Mouse (Mus musculus): ENCODE measurements around the gene Noc2l. TPM values are rescaled to one million over a fixed set of nuclear protein-coding genes. Genes with fewer than 3 reads are reported as not detected.

Gene Noc2l
- total and polyA plus RNA-seq, 3 experiments, result 122 to 234 (median 164) TPM

DNA sequence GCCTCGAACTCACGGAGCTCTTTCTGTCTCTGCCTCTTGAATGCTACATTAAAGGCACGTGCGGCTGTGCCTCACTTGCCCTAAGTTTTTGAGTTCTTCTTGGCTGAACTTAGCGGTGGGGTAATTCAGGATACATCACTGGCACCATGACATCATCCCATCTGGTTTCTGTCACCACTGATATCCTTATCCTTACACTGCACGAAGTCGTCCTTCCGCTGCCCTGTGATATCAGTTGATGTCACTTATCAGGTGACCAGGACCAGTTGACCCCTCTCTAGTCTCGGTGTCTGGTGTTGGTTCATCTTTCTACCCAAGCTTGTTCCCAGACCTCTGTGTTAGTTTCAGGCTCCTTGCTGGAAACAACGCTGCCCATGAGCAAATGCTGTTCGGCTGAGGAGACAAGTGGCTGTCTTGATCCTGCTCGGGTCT lies 33.3 kb upstream of the Noc2l start:
- Histone ChIP-seq H3K9ac (ENCODE audit: control insufficient read depth, low read depth, low read length, poor library complexity, severe bottlenecking) (peak overlapping the region; percentile 49), H3K27ac (ENCODE audit: control insufficient read depth, low read depth, low read length) (peak overlapping the region; percentile 93), H3K27me3 (ENCODE audit: control insufficient read depth in 1 of 2, insufficient read depth in 2 of 2, low read length in 2 of 2) (no peaks in the 10 kb centered on the region)

DNA sequence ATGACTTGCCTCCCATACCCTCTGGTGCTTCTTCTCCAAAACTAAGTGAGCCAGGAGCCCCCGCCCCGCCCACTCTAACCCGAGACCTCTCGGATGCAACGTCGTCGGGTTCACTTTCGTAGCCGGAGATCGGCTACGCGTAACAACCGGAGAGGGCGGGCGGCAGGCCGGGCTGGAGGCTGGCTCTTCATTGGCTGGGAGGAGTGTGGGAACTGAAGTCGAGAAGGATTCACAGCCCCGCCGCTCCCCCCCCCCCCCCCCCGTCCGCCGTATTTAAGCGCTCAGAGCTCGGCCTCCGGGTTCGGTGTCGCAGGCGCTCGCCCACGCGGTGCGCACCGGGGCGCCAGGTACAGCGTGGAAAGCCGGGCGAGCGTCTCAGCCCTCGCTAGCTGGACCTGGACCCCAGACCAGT lies 32.8 kb upstream of the Noc2l start, which contains the start of gene AW011738:
Gene AW011738 (plus strand): TSS at position 304 of the 412 bp plus-strand sequence.
- peak; percentile 78 for TF ChIP-seq NELFE (IDR thresholded peaks at IDR 0.05; ENCODE audit: low read depth, low read length)
- no peak for TF ChIP-seq USF2 (IDR thresholded peaks at IDR 0.05; ENCODE audit: borderline replicate concordance in 1 of 2, insufficient read depth in 1 of 2, low read depth in 1 of 2, low read length in 2 of 2)
- peak; percentile 47; the same call in 1 of the 2 replicates for TF ChIP-seq ETS1 (IDR thresholded peaks at IDR 0.05; ENCODE audit: low read depth, low read length)
- TF ChIP-seq POLR2A (IDR thresholded peaks at IDR 0.05; ENCODE audit: control insufficient read depth in 1 of 2, insufficient read depth in 1 of 2, low read depth in 1 of 2, low read length in 2 of 2, poor library complexity in 1 of 2), result peak; percentile 77 to 83
- peak; percentile 90 for TF ChIP-seq ZMIZ1 (IDR thresholded peaks at IDR 0.05; ENCODE audit: low read depth, low read length)
- peak; percentile 60; the same call in 1 of the 2 replicates for TF ChIP-seq POLR2AphosphoS2 (IDR thresholded peaks at IDR 0.05; ENCODE audit: low read length)
- TF ChIP-seq HCFC1 (IDR thresholded peaks at IDR 0.05; ENCODE audit: low read depth, low read length), result 0 out of 2 replicates have a peak, but pooled peaks have one; percentile 47
- TF ChIP-seq MAZ (IDR thresholded peaks at IDR 0.05; ENCODE audit: low read depth, low read length), result peak; percentile 33; the same call in 1 of the 2 replicates
- TF ChIP-seq ZC3H11A (IDR thresholded peaks at IDR 0.05; ENCODE audit: low read depth, low read length), result no peak
- no peak for TF ChIP-seq ZKSCAN1 (IDR thresholded peaks at IDR 0.05; ENCODE audit: low read depth, low read length)
- H3K27me3 ChIP-seq (ENCODE audit: control insufficient read depth in 1 of 2, insufficient read depth in 2 of 2, low read length in 2 of 2), result no peaks in the 10 kb centered on the region
- DNase-seq (ENCODE audit: low read depth, low spot score), result peak; percentile 97
- peaks cover 15% of the 10 kb centered on the region for H3K79me2 ChIP-seq (ENCODE audit: control insufficient read depth, insufficient read depth, low read length, poor library complexity)
- no peaks in the 10 kb centered on the region for H3K9me3 ChIP-seq (replicated peaks; ENCODE audit: insufficient read depth, low read length)
- H3K4me3 ChIP-seq (ENCODE audit: control insufficient read depth in 1 of 2, insufficient read depth in 1 of 2, low read depth in 2 of 2, low read length in 2 of 2), result peak within 1 kb of the TSS; percentile 71 to 94
- peaks cover 0 to 9% of the 10 kb centered on the region in 2 experiments; a peak in 2 of 4 replicates for H3K36me3 ChIP-seq (ENCODE audit: control insufficient read depth in 1 of 2, insufficient read depth in 2 of 2, low read length in 2 of 2)
- H3K4me1 ChIP-seq (ENCODE audit: control insufficient read depth in 1 of 2, insufficient read depth in 2 of 2, low read length in 2 of 2), result peaks cover 6 to 24% of the 10 kb centered on the region in 2 experiments; a peak in 3 of 4 replicates
- peak within 1 kb of the TSS; percentile 88 for H3K9ac ChIP-seq (ENCODE audit: control insufficient read depth, low read depth, low read length, poor library complexity, severe bottlenecking)
- H3K27ac ChIP-seq (ENCODE audit: control insufficient read depth, low read depth, low read length), result peak within 1 kb of the TSS; percentile 93

More for the DNA sequence above, 33.3 kb upstream of the Noc2l start:
- TF ChIP-seq MYB (IDR thresholded peaks at IDR 0.05; ENCODE audit: low read depth, low read length), result no peak
- peak; percentile 88 for TF ChIP-seq TBP (IDR thresholded peaks at IDR 0.05; ENCODE audit: low read depth, low read length)
- peak; percentile 90 for TF ChIP-seq MYC (IDR thresholded peaks at IDR 0.05; ENCODE audit: low read depth, low read length)
- 0 out of 2 replicates have a peak, but pooled peaks have one; percentile 33 for TF ChIP-seq HCFC1 (IDR thresholded peaks at IDR 0.05; ENCODE audit: low read depth, low read length)
- TF ChIP-seq RAD21 (IDR thresholded peaks at IDR 0.05; ENCODE audit: low read depth, low read length), result no peak
- TF ChIP-seq GABPA (IDR thresholded peaks at IDR 0.05; ENCODE audit: low read depth, low read length), result no peak
- TF ChIP-seq GATA1 (IDR thresholded peaks at IDR 0.05; ENCODE audit: low read depth, low read length), result peak; percentile 98
- peak; percentile 71; the same call in 1 of the 2 replicates for TF ChIP-seq JUND (IDR thresholded peaks at IDR 0.05; ENCODE audit: low read depth, low read length)
- TF ChIP-seq ETS1 (IDR thresholded peaks at IDR 0.05; ENCODE audit: low read depth, low read length), result peak; percentile 100
- peak; percentile 89 for TF ChIP-seq MXI1 (IDR thresholded peaks at IDR 0.05; ENCODE audit: low read depth, low read length)
- TF ChIP-seq ZC3H11A (IDR thresholded peaks at IDR 0.05; ENCODE audit: low read depth, low read length), result no peak
- TF ChIP-seq NRF1 (IDR thresholded peaks at IDR 0.05; ENCODE audit: insufficient read depth, low read depth, low read length, poor library complexity, severe bottlenecking), result 0 out of 2 replicates have a peak, but pooled peaks have one; percentile 10
- no peak for TF ChIP-seq CHD2 (IDR thresholded peaks at IDR 0.05; ENCODE audit: low read length)
- peak; percentile 99 for TF ChIP-seq BHLHE40 (IDR thresholded peaks at IDR 0.05; ENCODE audit: borderline replicate concordance, low read depth, low read length)
- no peak; the same call in none of the 2 replicates for TF ChIP-seq NELFE (IDR thresholded peaks at IDR 0.05; ENCODE audit: low read depth, low read length)
- TF ChIP-seq KAT2A (conservative IDR thresholded peaks at IDR 0.05; ENCODE audit: low read depth, low read length), result no peak; the same call in 1 of the 2 replicates
- peak; percentile 34; the same call in 1 of the 2 replicates for TF ChIP-seq E2F4 (IDR thresholded peaks at IDR 0.05; ENCODE audit: borderline replicate concordance, low read depth, low read length)
- TF ChIP-seq TCF12 (IDR thresholded peaks at IDR 0.05; ENCODE audit: low read depth, low read length), result peak; percentile 99
- TF ChIP-seq CHD1 (IDR thresholded peaks at IDR 0.05; ENCODE audit: low read depth, low read length), result 0 out of 2 replicates have a peak, but pooled peaks have one; percentile 45
- TF ChIP-seq MAX (IDR thresholded peaks at IDR 0.05; ENCODE audit: low read length), result peak; percentile 94
- TF ChIP-seq RCOR1 (IDR thresholded peaks at IDR 0.05; ENCODE audit: low read depth, low read length), result peak; percentile 64; the same call in 1 of the 2 replicates
- peak; percentile 96 for TF ChIP-seq TAL1 (IDR thresholded peaks at IDR 0.05; ENCODE audit: low read length)
- TF ChIP-seq SIN3A (IDR thresholded peaks at IDR 0.05; ENCODE audit: low read length), result peak; percentile 90
- no peak for TF ChIP-seq ELF1 (IDR thresholded peaks at IDR 0.05; ENCODE audit: low read depth, low read length)
- TF ChIP-seq MAZ (IDR thresholded peaks at IDR 0.05; ENCODE audit: low read depth, low read length), result peak; percentile 71
- TF ChIP-seq USF2 (IDR thresholded peaks at IDR 0.05; ENCODE audit: borderline replicate concordance in 1 of 2, insufficient read depth in 1 of 2, low read depth in 1 of 2, low read length in 2 of 2), result no peak
- no peak for TF ChIP-seq POLR2AphosphoS5 (IDR thresholded peaks at IDR 0.05; ENCODE audit: borderline replicate concordance, low read depth, low read length)
- no peak for TF ChIP-seq POLR2AphosphoS2 (IDR thresholded peaks at IDR 0.05; ENCODE audit: low read length)
- TF ChIP-seq EP300 (IDR thresholded peaks at IDR 0.05; ENCODE audit: low read depth in 1 of 2, low read length in 2 of 2), result peak; percentile 94 to 98
- peak; percentile 84 for TF ChIP-seq USF1 (IDR thresholded peaks at IDR 0.05; ENCODE audit: low read depth, low read length)
- no peak for TF ChIP-seq ZNF384 (IDR thresholded peaks at IDR 0.05; ENCODE audit: low read depth, low read length)
- TF ChIP-seq MEF2A (IDR thresholded peaks at IDR 0.05; ENCODE audit: extremely low read depth, insufficient replicate concordance, low read depth, low read length, poor library complexity, severe bottlenecking), result 0 out of 2 replicates have a peak, but pooled peaks have one; percentile 36
- Histone ChIP-seq H3K36me3 (ENCODE audit: control insufficient read depth in 1 of 2, insufficient read depth in 2 of 2, low read length in 2 of 2) (peaks cover 0 to 9% of the 10 kb centered on the region in 2 experiments; a peak in 2 of 4 replicates), H3K4me3 (ENCODE audit: control insufficient read depth in 1 of 2, insufficient read depth in 1 of 2, low read depth in 2 of 2, low read length in 2 of 2) (peak overlapping the region; percentile 36 to 56), H3K9me3 (replicated peaks; ENCODE audit: insufficient read depth, low read length) (no peaks in the 10 kb centered on the region), H3K4me1 (ENCODE audit: control insufficient read depth in 1 of 2, insufficient read depth in 2 of 2, low read length in 2 of 2) (peaks cover 6 to 24% of the 10 kb centered on the region in 2 experiments; a peak in 3 of 4 replicates), H3K79me2 (ENCODE audit: control insufficient read depth, insufficient read depth, low read length, poor library complexity) (peaks cover 15% of the 10 kb centered on the region)
- peak; percentile 91 for DNase-seq (ENCODE audit: low read depth, low spot score)

Measured in MEL (cell line).